Mouse (Mus musculus): ENCODE measurements around the gene Micu1. TPM values are rescaled to one million over a fixed set of nuclear protein-coding genes. Genes with fewer than 3 reads are reported as not detected.

Micu1 gene
- polyA plus RNA-seq, 1 experiment from 2014 or later: 52.7 TPM

DNA sequence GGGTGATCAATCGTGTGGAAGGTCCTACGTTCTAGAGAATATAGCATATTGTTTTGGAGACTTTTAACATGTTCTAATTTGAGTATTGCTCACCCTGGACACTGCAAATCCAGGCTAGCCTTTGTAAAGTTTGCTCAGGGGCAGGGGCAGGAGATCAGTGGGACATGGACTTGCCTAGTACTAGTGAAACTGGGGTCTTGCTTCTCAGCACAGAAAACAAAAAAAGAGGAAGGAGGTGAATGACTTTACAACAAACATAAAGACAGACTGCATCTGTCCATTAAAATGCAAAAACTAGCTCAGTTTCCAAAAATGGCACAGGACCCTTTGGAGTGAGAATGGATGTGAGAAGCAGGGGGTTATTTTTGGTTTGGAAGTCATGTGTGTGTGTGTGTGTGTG, 8.2 kb upstream of the Micu1 start:
- H3K27me3 ChIP-seq (replicated peaks; ENCODE audit: low read depth, poor library complexity, severe bottlenecking): no peaks in the 10 kb centered on the region
- no peak for DNase-seq (ENCODE audit: low spot score)
- WGBS: 84% methylated on average over 2 of the region's 2 CpGs

DNA sequence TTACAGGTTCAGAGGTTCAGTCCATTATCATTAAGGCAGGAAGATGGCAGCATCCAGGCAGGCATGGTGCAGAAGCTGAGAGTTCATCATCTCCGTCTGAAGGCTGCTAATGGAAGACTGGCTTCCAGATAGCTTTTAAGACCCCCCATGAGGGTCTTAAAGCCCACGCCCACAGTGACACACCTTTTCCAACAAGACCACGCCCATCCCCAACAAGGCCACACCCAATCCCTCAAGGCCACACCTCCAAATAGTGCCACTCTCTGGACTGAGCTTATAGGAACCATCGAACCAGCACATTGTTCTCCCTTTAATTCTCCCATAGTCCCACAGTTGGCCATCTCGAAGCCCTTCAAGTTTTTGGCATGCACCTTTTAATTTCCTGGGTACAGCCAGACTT, 2.8 kb upstream of the Micu1 start:
- no peaks in the 10 kb centered on the region for H3K36me3 ChIP-seq (replicated peaks)
- DNase-seq (ENCODE audit: low spot score): no peak
- no peaks in the 10 kb centered on the region for H3K9me3 ChIP-seq
- 80% methylated on average over 5 of the region's 5 CpGs for WGBS
- H3K27me3 ChIP-seq (replicated peaks; ENCODE audit: low read depth, poor library complexity, severe bottlenecking): no peaks in the 10 kb centered on the region
- H3K4me1 ChIP-seq: peaks cover 16% of the 10 kb centered on the region
- H3K4me3 ChIP-seq: no peak overlapping the region
- H3K27ac ChIP-seq (replicated peaks): no peak overlapping the region

More for the DNA sequence above, 8.2 kb upstream of the Micu1 start:
- no peak overlapping the region for H3K27ac ChIP-seq (replicated peaks)
- no peaks in the 10 kb centered on the region for H3K36me3 ChIP-seq (replicated peaks)
- H3K4me3 ChIP-seq: no peak overlapping the region
- H3K9me3 ChIP-seq: no peaks in the 10 kb centered on the region
- no peaks in the 10 kb centered on the region for H3K4me1 ChIP-seq

DNA sequence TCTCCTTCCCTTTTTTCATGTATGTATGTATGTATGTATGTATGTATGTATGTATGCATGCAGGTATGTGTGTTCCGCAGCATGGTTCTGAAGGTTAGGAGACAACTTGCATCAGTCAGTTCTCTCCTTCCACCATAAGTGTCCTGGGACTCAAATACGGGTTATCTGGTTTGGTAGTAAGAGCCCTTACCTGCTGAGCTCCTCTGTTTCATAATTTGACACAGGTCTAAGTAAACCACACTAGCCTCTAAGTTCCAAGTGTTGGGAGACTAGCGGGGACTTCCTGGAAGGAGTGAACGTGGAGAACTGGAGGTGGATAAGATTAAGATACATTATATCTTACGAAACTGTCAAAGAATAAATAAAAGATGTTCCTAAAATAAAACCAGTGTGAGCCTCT, 472 bp upstream of the Micu1 start:
- no peaks in the 10 kb centered on the region for H3K27me3 ChIP-seq (replicated peaks; ENCODE audit: low read depth, poor library complexity, severe bottlenecking)
- peak overlapping the region; percentile 70 for H3K4me3 ChIP-seq
- no peak for DNase-seq (ENCODE audit: low spot score)
- H3K4me1 ChIP-seq: peaks cover 16% of the 10 kb centered on the region
- no peaks in the 10 kb centered on the region for H3K36me3 ChIP-seq (replicated peaks)
- WGBS: 53% methylated on average over 5 of the region's 5 CpGs
- peak overlapping the region; percentile 80 for H3K27ac ChIP-seq (replicated peaks)
- H3K9me3 ChIP-seq: no peaks in the 10 kb centered on the region

GRCm38 (mm10) chr10:59703060-59703760, 933 bp downstream of the Micu1 start:
- WGBS: 11% methylated on average over 15 of the region's 15 CpGs
- peak overlapping the region; percentile 70 for H3K4me3 ChIP-seq
- H3K27ac ChIP-seq (replicated peaks): peak overlapping the region; percentile 80
- H3K27me3 ChIP-seq (replicated peaks; ENCODE audit: low read depth, poor library complexity, severe bottlenecking): no peaks in the 10 kb centered on the region
- no peak for DNase-seq (ENCODE audit: low spot score)
- H3K9me3 ChIP-seq: no peaks in the 10 kb centered on the region
- H3K36me3 ChIP-seq (replicated peaks): no peaks in the 10 kb centered on the region
- H3K4me1 ChIP-seq: peaks cover 16% of the 10 kb centered on the region

DNA sequence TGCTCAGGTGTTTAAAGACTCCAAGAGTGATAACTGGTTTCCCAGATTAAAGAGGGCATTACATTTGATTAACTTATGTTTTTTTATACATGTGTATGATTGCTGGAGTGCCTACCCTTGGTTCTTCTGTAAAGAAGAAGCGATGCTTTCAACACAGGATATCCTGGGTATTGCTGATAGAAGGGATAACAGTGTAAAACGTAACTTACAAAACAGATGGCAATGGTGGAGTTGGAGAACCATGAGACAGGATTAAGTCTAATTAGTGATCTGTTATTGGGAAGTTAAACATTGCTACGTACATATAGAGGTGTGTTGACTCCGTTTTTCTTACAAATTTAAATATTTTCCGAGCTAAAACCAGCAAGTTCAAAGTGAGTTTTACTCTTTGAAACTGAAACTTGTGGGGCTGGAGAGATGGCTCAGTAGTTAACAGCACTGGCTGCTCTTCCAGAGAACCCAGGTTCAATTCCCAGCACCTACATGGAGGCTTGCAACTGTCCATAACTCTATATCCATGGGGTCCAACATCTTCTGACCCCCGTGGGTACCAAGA, 4.8 kb downstream of the Micu1 start:
- H3K4me3 ChIP-seq: no peak overlapping the region
- H3K4me1 ChIP-seq: peaks cover 12% of the 10 kb centered on the region
- H3K27me3 ChIP-seq (replicated peaks; ENCODE audit: low read depth, poor library complexity, severe bottlenecking): no peaks in the 10 kb centered on the region
- WGBS: 90% methylated on average over 6 of the region's 6 CpGs
- peaks cover 2% of the 10 kb centered on the region; the same call in 1 of the 2 replicates for H3K9me3 ChIP-seq
- DNase-seq (ENCODE audit: low spot score): no peak
- H3K36me3 ChIP-seq (replicated peaks): peaks cover 17% of the 10 kb centered on the region
- no peak overlapping the region for H3K27ac ChIP-seq (replicated peaks)

- Histone ChIP-seq H3K9me3 (peaks cover 4% of the 10 kb centered on the region; the same call in 1 of the 2 replicates), H3K27ac (replicated peaks) (no peak overlapping the region), H3K4me3 (no peak overlapping the region), H3K4me1 (peaks cover 11% of the 10 kb centered on the region), H3K27me3 (replicated peaks; ENCODE audit: low read depth, poor library complexity, severe bottlenecking) (no peaks in the 10 kb centered on the region), H3K36me3 (replicated peaks) (peaks cover 19% of the 10 kb centered on the region)
- no peak for DNase-seq (ENCODE audit: low spot score)
- WGBS: 77% methylated on average over 2 of the region's 2 CpGs
Observed at GRCm38 (mm10) chr10:59707595-59707994, 5.3 kb downstream of the Micu1 start.

DNA sequence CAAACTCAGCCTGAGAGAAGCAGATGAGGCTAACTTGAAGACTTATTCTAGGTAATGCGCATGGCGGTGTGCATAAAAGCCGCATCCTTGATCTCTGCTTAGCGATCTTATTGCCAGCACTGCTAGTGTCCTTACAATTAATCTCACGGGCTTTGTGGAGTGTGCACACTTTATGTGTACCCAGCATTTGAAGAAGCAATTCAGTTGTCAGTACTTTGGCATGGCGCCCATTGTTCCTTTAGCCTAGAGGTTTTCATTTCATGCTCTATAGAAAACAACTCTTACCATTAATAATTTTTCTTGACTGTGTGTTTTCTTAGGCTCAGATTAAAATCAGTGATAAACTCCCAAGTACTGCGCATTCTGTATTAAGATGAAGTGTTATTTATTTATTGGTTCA, 7.0 kb downstream of the Micu1 start:
- Histone ChIP-seq H3K4me1 (no peaks in the 10 kb centered on the region), H3K4me3 (no peak overlapping the region), H3K27me3 (replicated peaks; ENCODE audit: low read depth, poor library complexity, severe bottlenecking) (no peaks in the 10 kb centered on the region), H3K36me3 (replicated peaks) (peaks cover 19% of the 10 kb centered on the region), H3K9me3 (peaks cover 4% of the 10 kb centered on the region; the same call in 1 of the 2 replicates), H3K27ac (replicated peaks) (no peak overlapping the region)
- 95% methylated on average over 7 of the region's 7 CpGs for WGBS
- DNase-seq (ENCODE audit: low spot score): no peak

DNA sequence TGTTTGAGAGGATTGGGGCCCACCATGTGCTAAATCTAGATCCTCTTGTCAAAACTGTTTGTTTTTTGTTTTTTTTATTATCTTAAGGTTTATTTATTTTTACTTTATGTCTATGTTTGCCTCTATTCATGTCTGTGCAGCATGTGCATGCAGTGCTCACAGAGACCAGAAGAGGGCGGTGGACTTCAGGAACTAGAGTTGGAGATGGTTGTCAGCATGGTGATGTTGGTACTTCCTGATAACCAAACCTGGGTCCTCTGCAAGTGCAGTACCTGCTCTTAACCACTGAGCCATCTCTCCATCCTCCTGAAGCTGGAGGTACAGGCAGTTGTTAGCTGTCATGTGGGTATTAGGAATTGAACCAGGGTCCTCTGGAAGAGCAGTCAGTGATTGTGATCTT, 8.0 kb downstream of the Micu1 start:
- Histone ChIP-seq H3K27me3 (replicated peaks; ENCODE audit: low read depth, poor library complexity, severe bottlenecking) (no peaks in the 10 kb centered on the region), H3K4me3 (no peak overlapping the region), H3K36me3 (replicated peaks) (peaks cover 19% of the 10 kb centered on the region), H3K9me3 (peaks cover 4% of the 10 kb centered on the region; the same call in 1 of the 2 replicates), H3K4me1 (no peaks in the 10 kb centered on the region), H3K27ac (replicated peaks) (no peak overlapping the region)
- no peak for DNase-seq (ENCODE audit: low spot score)
- 82% methylated on average over 1 of the region's 1 CpGs for WGBS

DNA sequence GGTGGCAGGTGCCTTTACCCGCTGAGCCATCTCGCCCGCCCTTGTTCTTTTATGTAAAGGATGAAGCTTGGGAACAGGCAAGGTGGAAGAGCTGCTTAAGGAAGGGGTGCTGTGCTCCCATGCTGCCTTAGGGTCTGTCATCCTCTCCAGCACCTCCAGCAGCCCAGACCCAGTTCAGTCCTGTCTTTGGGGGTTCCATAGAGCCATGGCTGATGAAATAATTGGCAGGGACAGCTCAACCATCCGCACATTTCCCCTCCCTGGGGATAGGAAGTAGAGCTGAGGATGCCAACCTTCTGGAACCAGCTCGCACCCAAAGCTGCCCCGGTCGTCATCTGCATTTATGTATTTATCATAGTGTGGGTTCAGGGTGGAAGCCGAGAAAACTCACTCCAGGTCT, 9.8 kb downstream of the Micu1 start:
- no peak for DNase-seq (ENCODE audit: low spot score)
- Histone ChIP-seq H3K36me3 (replicated peaks) (peaks cover 19% of the 10 kb centered on the region), H3K4me1 (no peaks in the 10 kb centered on the region), H3K27ac (replicated peaks) (no peak overlapping the region), H3K27me3 (replicated peaks; ENCODE audit: low read depth, poor library complexity, severe bottlenecking) (no peaks in the 10 kb centered on the region), H3K9me3 (peaks cover 4% of the 10 kb centered on the region; the same call in 1 of the 2 replicates), H3K4me3 (no peak overlapping the region)
- 92% methylated on average over 8 of the region's 8 CpGs for WGBS

DNA sequence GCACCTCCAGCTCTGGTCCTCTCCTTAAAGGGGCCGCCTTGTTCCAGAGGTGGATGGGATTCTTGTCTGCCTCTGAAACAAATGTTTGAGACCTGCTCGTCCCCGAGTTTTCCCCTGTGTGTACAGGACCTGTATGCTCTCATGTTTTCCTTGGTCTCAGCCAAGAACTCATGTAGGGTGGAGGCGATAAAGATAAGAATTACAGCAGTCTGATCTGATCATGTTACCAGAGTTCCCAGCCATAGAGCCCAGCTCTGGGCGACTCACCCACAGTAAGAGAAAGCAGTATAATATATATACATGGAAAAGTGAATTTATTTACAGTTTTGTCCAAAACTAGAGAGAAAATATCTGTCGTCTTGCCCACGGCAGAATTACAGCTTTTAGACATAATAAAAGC, 17.7 kb downstream of the Micu1 start:
- WGBS: 84% methylated on average over 7 of the region's 7 CpGs
- no peaks in the 10 kb centered on the region for H3K9me3 ChIP-seq
- H3K4me3 ChIP-seq: no peak overlapping the region
- H3K4me1 ChIP-seq: peaks cover 22% of the 10 kb centered on the region
- DNase-seq (ENCODE audit: low spot score): no peak
- H3K27me3 ChIP-seq (replicated peaks; ENCODE audit: low read depth, poor library complexity, severe bottlenecking): no peaks in the 10 kb centered on the region
- H3K27ac ChIP-seq (replicated peaks): no peak overlapping the region
- no peaks in the 10 kb centered on the region for H3K36me3 ChIP-seq (replicated peaks)

DNA sequence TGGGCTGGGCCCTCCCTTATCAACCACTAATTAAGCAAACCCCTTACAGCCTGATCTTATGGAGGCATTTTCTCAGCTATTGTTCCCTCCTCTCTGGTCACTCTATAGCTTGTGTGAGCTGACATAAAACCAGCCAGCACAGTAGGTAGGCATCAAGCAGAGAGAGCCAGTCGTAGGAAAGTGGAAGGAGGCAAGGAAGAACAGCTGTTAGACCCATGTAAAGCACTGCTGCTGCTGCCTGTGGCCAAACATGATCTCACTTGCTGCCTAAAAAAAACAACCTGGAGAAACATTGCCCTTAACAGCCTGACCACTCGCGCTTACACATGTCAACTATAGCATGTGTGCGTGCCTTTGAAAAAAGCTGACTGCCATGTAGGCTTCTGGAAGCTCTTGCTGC, 19.3 kb downstream of the Micu1 start:
- no peak overlapping the region for H3K4me3 ChIP-seq
- no peak for DNase-seq (ENCODE audit: low spot score)
- H3K27ac ChIP-seq (replicated peaks): no peak overlapping the region
- WGBS: 76% methylated on average over 4 of the region's 4 CpGs
- H3K9me3 ChIP-seq: no peaks in the 10 kb centered on the region
- no peaks in the 10 kb centered on the region for H3K27me3 ChIP-seq (replicated peaks; ENCODE audit: low read depth, poor library complexity, severe bottlenecking)
- H3K4me1 ChIP-seq: peaks cover 25% of the 10 kb centered on the region
- H3K36me3 ChIP-seq (replicated peaks): no peaks in the 10 kb centered on the region

DNA sequence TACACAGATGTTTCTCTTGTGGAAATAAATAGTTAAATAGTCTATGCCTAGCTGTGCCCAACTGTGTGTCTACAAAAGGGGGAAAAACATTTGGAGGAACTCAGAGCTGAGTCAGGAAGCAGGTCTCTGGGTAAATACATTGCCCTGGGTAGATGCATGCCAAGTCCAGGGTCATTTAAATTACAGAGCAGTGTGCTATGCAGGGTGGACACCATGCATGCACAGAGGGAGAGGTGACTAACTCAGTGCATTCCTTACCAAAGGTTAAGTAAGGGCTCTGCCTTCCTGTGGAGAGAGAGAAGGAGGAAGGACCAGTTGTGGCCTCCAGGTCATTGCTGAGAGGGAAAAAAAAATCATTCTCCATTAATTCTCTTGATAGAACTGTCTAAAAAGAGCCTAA, 22.4 kb downstream of the Micu1 start:
- H3K27ac ChIP-seq (replicated peaks): no peak overlapping the region
- DNase-seq (ENCODE audit: low spot score): no peak
- H3K4me3 ChIP-seq: no peak overlapping the region
- H3K36me3 ChIP-seq (replicated peaks): no peaks in the 10 kb centered on the region
- H3K4me1 ChIP-seq: peaks cover 25% of the 10 kb centered on the region
- H3K9me3 ChIP-seq: no peaks in the 10 kb centered on the region
- no peaks in the 10 kb centered on the region for H3K27me3 ChIP-seq (replicated peaks; ENCODE audit: low read depth, poor library complexity, severe bottlenecking)

DNA sequence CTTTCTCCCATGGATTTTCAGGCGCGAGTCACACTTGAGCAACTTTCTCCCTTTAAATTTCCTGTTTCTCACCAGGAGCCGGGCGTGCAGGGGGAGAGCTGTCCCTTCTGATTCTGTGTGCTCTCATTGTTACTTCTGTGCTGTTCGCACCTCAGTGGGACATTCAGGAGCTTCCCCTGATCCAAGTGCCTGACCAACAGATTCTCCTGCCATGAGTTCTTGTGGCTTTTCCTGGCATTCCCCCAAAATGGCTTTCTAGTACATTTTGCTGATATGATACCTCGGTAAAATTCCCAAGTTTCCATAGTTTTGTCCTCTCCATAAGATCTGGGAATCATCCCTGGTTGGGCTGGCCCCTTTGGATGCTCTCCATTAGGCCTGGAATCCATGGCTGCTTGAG, 25.0 kb downstream of the Micu1 start:
- Histone ChIP-seq H3K4me3 (no peak overlapping the region), H3K4me1 (peaks cover 18% of the 10 kb centered on the region), H3K9me3 (no peaks in the 10 kb centered on the region), H3K27me3 (replicated peaks; ENCODE audit: low read depth, poor library complexity, severe bottlenecking) (no peaks in the 10 kb centered on the region), H3K36me3 (replicated peaks) (no peaks in the 10 kb centered on the region), H3K27ac (replicated peaks) (no peak overlapping the region)
- 64% methylated on average over 6 of the region's 6 CpGs for WGBS
- no peak for DNase-seq (ENCODE audit: low spot score)

Data from embryonic facial prominence, embryonic 10.5 days (tissue).